Mouse (Mus musculus): ENCODE results near the gene 4931406C07Rik. TPM values are rescaled to one million over a fixed set of nuclear protein-coding genes. Genes with fewer than 3 reads are reported as not detected.

4931406C07Rik gene
- 3.2 and 3.5 TPM in 2 replicates for polyA plus RNA-seq (2021; fragmentation: Nextera tagmentation)
- long read RNA-seq, experiment 1, partial matches to known transcripts: 3 of 8 reads
- long read RNA-seq, experiment 1, other reads (novel, unspliced or antisense): 4 of 8 reads
- long read RNA-seq, experiment 2, partial matches to known transcripts: 0 of 6 reads
- long read RNA-seq, experiment 2, other reads (novel, unspliced or antisense): 0 of 6 reads

GRCm38 (mm10) chr9:15306398-15307119, at the start of gene 4931406C07Rik:
4931406C07Rik (minus strand) TSS chr9:15306448.

GRCm38 (mm10) chr9:15305503-15306397, 498 bp downstream of the 4931406C07Rik start, which contains the start of gene Taf1d:
Taf1d (plus strand) TSS chr9:15306214.

GRCm38 (mm10) chr9:15279649-15280490, 26.4 kb downstream of the 4931406C07Rik start, which contains the start of gene Med17:
Med17 (minus strand) TSS chr9:15279931.

GRCm38 (mm10) chr9:15239042-15239925, 67.0 kb downstream of the 4931406C07Rik start, which contains the start of gene Vstm5:
Vstm5 (plus strand) TSS chr9:15239045.

Small RNA genes within 50 kb of the gene (microRNA-seq; reads per million reads assigned to microRNA genes)
- gene Gm49349 (not detected), gene mmu-mir-7650 (not detected)

Other genes starting within 250 kb of the 4931406C07Rik start
- gene Hephl1, start 194.3 kb downstream of the 4931406C07Rik start, polyA plus RNA-seq (2021; fragmentation: Nextera tagmentation): not detected in 2 replicates
- gene Vstm5, start 67.4 kb downstream of the 4931406C07Rik start, polyA plus RNA-seq (2021; fragmentation: Nextera tagmentation): 7.7 and 10.2 TPM in 2 replicates
- gene Med17, start 26.5 kb downstream of the 4931406C07Rik start, polyA plus RNA-seq (2021; fragmentation: Nextera tagmentation): 19.4 and 19.8 TPM in 2 replicates
- 15.1 and 17.5 TPM in 2 replicates for gene Taf1d, start 234 bp downstream of the 4931406C07Rik start, polyA plus RNA-seq (2021; fragmentation: Nextera tagmentation)
- 2.3 and 2.6 TPM in 2 replicates for gene Cep295, start 51.3 kb upstream of the 4931406C07Rik start, polyA plus RNA-seq (2021; fragmentation: Nextera tagmentation)
- 0.31 and 0.54 TPM in 2 replicates for gene Smco4, start 187.0 kb upstream of the 4931406C07Rik start, polyA plus RNA-seq (2021; fragmentation: Nextera tagmentation)

Data from layer of hippocampus, adult 6 months (tissue).